Mouse (Mus musculus) heart, embryonic 14.5 days (tissue): ENCODE data around the gene Rnf145. TPM values are rescaled to one million over a fixed set of nuclear protein-coding genes. Genes with fewer than 3 reads are reported as not detected.

ENCODE experiments used
- ATAC-seq: fragments of 200-750 bp; cut with Nextera tagmentation; 2 replicates; pipeline ENCODE4 v1.8.0; 2017; ENCODE audit warnings: low read depth, moderate TSS enrichment; ENCODE audit not compliant: insufficient number of reproducible peaks, insufficient read depth, low FRiP score
- H3K27ac ChIP-seq, 2 experiments: fragments of 200-500 bp in 1 of 2; fragments of 300-500 bp in 1 of 2; sonication (generic) in 1 of 2; replicated peaks in 1 of 2; 2 replicates each; pipeline ENCODE4 v1.5.1; 2012 to 2014; ENCODE audit warnings: low read depth in 2 of 2, low read length in 2 of 2, control low read depth in 1 of 2, mild to moderate bottlenecking in 1 of 2, mixed read lengths in 1 of 2; ENCODE audit not compliant: control insufficient read depth in 1 of 2, insufficient read depth in 1 of 2
- H3K27me3 ChIP-seq: fragments of 300-500 bp; sonication (generic); 2 replicates; pipeline ENCODE4 v1.6.1; 2014; ENCODE audit warnings: mild to moderate bottlenecking, low read length, control low read depth; ENCODE audit not compliant: control insufficient read depth, insufficient read depth
- H3K36me3 ChIP-seq: fragments of 300-500 bp; sonication (generic); 2 replicates; pipeline ENCODE4 v1.6.1; 2014; ENCODE audit warnings: mild to moderate bottlenecking, control low read depth, low read length, mixed read lengths; ENCODE audit not compliant: control insufficient read depth, insufficient read depth
- H3K4me1 ChIP-seq, 2 experiments: fragments of 200-500 bp in 1 of 2; fragments of 300-500 bp in 1 of 2; sonication (generic) in 1 of 2; 2 replicates each; pipeline ENCODE4 v1.6.1; 2012 to 2014; ENCODE audit warnings: low read length in 2 of 2, control low read depth in 1 of 2, mixed read lengths in 1 of 2; ENCODE audit not compliant: control insufficient read depth in 2 of 2, insufficient read depth in 2 of 2
- H3K4me2 ChIP-seq: fragments of 300-500 bp; sonication (generic); 2 replicates; pipeline ENCODE4 v1.6.1; 2014; ENCODE audit warnings: mild to moderate bottlenecking, low read length
- H3K4me3 ChIP-seq, 2 experiments: fragments of 200-500 bp in 1 of 2; fragments of 300-500 bp in 1 of 2; sonication (generic) in 1 of 2; 2 replicates each; pipeline ENCODE4 v1.5.1; 2012 to 2014; ENCODE audit warnings: low read length in 2 of 2, mild to moderate bottlenecking in 2 of 2, control low read depth in 1 of 2, low read depth in 1 of 2, moderate library complexity in 1 of 2; ENCODE audit not compliant: control insufficient read depth in 1 of 2, insufficient read depth in 1 of 2
- H3K9ac ChIP-seq: fragments of 300-500 bp; sonication (generic); 2 replicates; pipeline ENCODE4 v1.6.1; 2014; ENCODE audit warnings: mild to moderate bottlenecking, low read length
- H3K9me3 ChIP-seq: fragments of 300-500 bp; sonication (generic); 2 replicates; pipeline ENCODE4 v1.6.1; 2016; ENCODE audit warnings: low read length, control low read depth; ENCODE audit not compliant: control insufficient read depth
- WGBS: fragments of 180-500 bp; shearing (Covaris S2); extraction: QIAGEN DNeasy Blood & Tissue Kit; methylation state at CpG from one replicate; pipeline ENCODE4 v1.1.7; 2014; 5-methylcytosine and 5-hydroxymethylcytosine counted together
- polyA plus RNA-seq: library from polyadenylated mRNA; unstranded; fragments of >200 nt; fragmentation: Nextera tagmentation; extraction: Ambion mirVana; gene quantifications from 2 replicates; pipeline ENCODE4 v1.2.1, GENCODE M21; 2014

The Rnf145 gene
- polyA plus RNA-seq, 1 experiment from 2014 or later: 66.7 TPM

- Histone ChIP-seq H3K27ac (no peak overlapping the region), H3K27me3 (no peaks in the 10 kb centered on the region), H3K4me3 (no peak overlapping the region), H3K4me1 (peaks cover 0 to 3% of the 10 kb centered on the region in 2 experiments; a peak in 1 of 4 replicates), H3K36me3 (no peaks in the 10 kb centered on the region), H3K9me3 (no peaks in the 10 kb centered on the region), H3K9ac (no peak overlapping the region), H3K4me2 (no peak overlapping the region)
- ATAC-seq: no peak
- WGBS: 81% methylated on average over 3 of the region's 3 CpGs
Measured at GRCm38 (mm10) chr11:44594768-44595167, 76.0 kb downstream of the Rnf145 start.

GRCm38 (mm10) chr11:44606881-44607280 lies 88.1 kb downstream of the Rnf145 start:
- WGBS: 78% methylated on average over 8 of the region's 8 CpGs
- H3K9me3 ChIP-seq: no peaks in the 10 kb centered on the region
- H3K9ac ChIP-seq: no peak overlapping the region
- no peak overlapping the region for H3K27ac ChIP-seq
- no peak overlapping the region for H3K4me3 ChIP-seq
- peaks cover 7 to 9% of the 10 kb centered on the region in 2 experiments; a peak in 3 of 4 replicates for H3K4me1 ChIP-seq
- H3K4me2 ChIP-seq: no peak overlapping the region
- peaks cover 12% of the 10 kb centered on the region; the same call in 1 of the 2 replicates for H3K27me3 ChIP-seq
- ATAC-seq: no peak
- no peaks in the 10 kb centered on the region for H3K36me3 ChIP-seq

DNA sequence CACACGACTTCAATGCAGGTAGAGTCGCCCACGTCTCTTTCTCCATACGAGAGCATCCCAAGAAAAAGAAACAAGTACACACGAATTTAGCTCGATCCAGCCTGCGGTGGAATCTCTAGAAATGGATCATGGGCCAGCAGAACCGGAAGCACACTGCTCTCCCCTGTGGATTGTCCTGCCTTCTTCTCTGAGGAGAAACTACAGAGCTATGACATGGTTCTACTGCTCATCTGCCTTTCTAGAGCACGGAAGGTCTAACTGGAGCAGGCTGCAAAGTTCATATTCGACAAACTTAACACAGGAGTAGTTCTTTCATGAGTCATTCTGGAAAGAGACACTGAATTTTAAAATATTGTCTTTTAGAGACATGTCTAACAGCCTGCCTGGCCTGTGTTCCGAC lies 89.9 kb downstream of the Rnf145 start:
- H3K4me3 ChIP-seq: no peak overlapping the region
- peaks cover 28% of the 10 kb centered on the region for H3K27me3 ChIP-seq
- no peak overlapping the region for H3K4me2 ChIP-seq
- H3K36me3 ChIP-seq: no peaks in the 10 kb centered on the region
- no peak for ATAC-seq
- H3K4me1 ChIP-seq: peaks cover 16 to 26% of the 10 kb centered on the region in 2 experiments
- H3K9ac ChIP-seq: no peak overlapping the region
- no peak overlapping the region for H3K27ac ChIP-seq
- no peaks in the 10 kb centered on the region for H3K9me3 ChIP-seq
- WGBS: 76% methylated on average over 11 of the region's 11 CpGs

DNA sequence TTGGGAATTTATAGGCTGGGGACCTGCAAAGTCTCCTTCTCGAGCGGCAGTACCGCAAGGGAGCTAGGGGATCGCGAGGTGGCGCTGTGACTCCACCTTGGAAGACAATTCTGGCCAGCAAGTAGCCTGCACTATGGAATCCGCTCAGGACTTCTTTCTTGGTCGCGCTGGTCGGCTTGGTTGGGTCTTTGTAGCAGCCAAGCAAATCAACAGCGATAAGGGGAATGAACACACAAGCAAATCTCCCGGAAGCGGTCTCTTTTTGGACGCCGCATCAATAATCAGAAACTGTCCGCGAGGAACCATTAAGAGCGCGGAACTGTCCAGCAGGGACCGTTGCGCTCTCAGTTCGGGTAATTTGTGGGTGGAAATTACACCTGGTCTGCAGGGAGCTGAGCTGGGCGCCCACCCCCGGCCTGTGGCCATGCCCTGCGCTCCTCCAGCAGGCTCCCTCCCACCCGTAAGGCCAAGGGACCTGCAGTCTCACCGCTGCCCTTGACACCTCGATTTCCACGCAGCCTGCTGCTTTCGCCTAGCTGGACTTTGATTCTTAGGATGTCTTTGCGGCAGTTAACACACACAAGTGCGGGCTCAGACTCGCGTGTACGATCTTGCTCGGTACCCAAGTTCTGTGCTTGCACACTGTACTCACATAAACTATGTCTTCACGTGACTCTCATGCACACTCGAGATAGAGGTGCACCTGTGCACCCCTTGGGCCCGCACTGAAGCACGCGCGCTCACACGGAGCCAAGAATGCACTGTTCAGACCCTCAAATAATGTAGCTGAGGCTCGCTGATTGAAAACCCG lies 92.4 kb downstream of the Rnf145 start:
- H3K4me3 ChIP-seq: peak overlapping the region; percentile 45 to 50
- H3K9ac ChIP-seq: peak overlapping the region; percentile 54
- H3K4me2 ChIP-seq: peak overlapping the region; percentile 96
- no peaks in the 10 kb centered on the region for H3K36me3 ChIP-seq
- H3K27ac ChIP-seq: no peak overlapping the region
- peak; percentile 66 for ATAC-seq
- H3K4me1 ChIP-seq: peaks cover 16 to 26% of the 10 kb centered on the region in 2 experiments
- WGBS: 1% methylated on average over 45 of the region's 45 CpGs
- peaks cover 49% of the 10 kb centered on the region for H3K27me3 ChIP-seq
- no peaks in the 10 kb centered on the region for H3K9me3 ChIP-seq

- peak overlapping the region; percentile 96 for H3K4me2 ChIP-seq
- H3K36me3 ChIP-seq: no peaks in the 10 kb centered on the region
- peak overlapping the region in 1 of 2 experiments; percentile 50; a peak in 3 of 4 replicates for H3K4me3 ChIP-seq
- H3K27ac ChIP-seq: no peak overlapping the region
- no peak for ATAC-seq
- WGBS: 9% methylated on average over 10 of the region's 10 CpGs
- H3K9me3 ChIP-seq: no peaks in the 10 kb centered on the region
- H3K9ac ChIP-seq: no peak overlapping the region; the same call in 1 of the 2 replicates
- H3K4me1 ChIP-seq: peaks cover 16 to 26% of the 10 kb centered on the region in 2 experiments
- H3K27me3 ChIP-seq: peaks cover 55% of the 10 kb centered on the region
Measured at GRCm38 (mm10) chr11:44612156-44612555, 93.4 kb downstream of the Rnf145 start.

GRCm38 (mm10) chr11:44612681-44613410 lies 94.1 kb downstream of the Rnf145 start:
- ATAC-seq: no peak
- 1% methylated on average over 38 of the region's 38 CpGs for WGBS
- Histone ChIP-seq H3K4me3 (peak overlapping the region; percentile 50 to 51), H3K9me3 (no peaks in the 10 kb centered on the region), H3K4me2 (peak overlapping the region; percentile 96), H3K4me1 (peaks cover 16 to 26% of the 10 kb centered on the region in 2 experiments), H3K36me3 (no peaks in the 10 kb centered on the region), H3K27me3 (peaks cover 54% of the 10 kb centered on the region), H3K27ac (no peak overlapping the region), H3K9ac (peak overlapping the region; percentile 66)

GRCm38 (mm10) chr11:44613411-44614180 lies 94.8 kb downstream of the Rnf145 start:
- H3K9me3 ChIP-seq: no peaks in the 10 kb centered on the region
- peak overlapping the region; percentile 66 for H3K9ac ChIP-seq
- whole genome bisulfite sequencing: 7% methylated on average over 14 of the region's 14 CpGs
- H3K4me3 ChIP-seq: peak overlapping the region; percentile 50 to 51
- ATAC-seq: no peak
- no peak overlapping the region for H3K27ac ChIP-seq
- H3K27me3 ChIP-seq: peaks cover 52% of the 10 kb centered on the region
- H3K4me1 ChIP-seq: peaks cover 16 to 26% of the 10 kb centered on the region in 2 experiments
- H3K36me3 ChIP-seq: no peaks in the 10 kb centered on the region
- peak overlapping the region; percentile 96 for H3K4me2 ChIP-seq
